Mouse (Mus musculus) heart, embryonic 11.5 days (tissue): ENCODE results near the gene Rtl9. TPM values are rescaled to one million over a fixed set of nuclear protein-coding genes. Genes with fewer than 3 reads are reported as not detected.

Experiments used
- ATAC-seq: fragments of 200-750 bp; cut with Nextera tagmentation; replicated peaks from 2 replicates; pipeline ENCODE4 v1.8.0; 2017; ENCODE audit warnings: moderate library complexity; ENCODE audit not compliant: insufficient number of reproducible peaks, low FRiP score, low TSS enrichment
- H3K27ac ChIP-seq: fragments of 300-500 bp; sonication (generic); 2 replicates; pipeline ENCODE4 v1.5.1; 2014; ENCODE audit warnings: mild to moderate bottlenecking, low read depth, low read length
- H3K27me3 ChIP-seq: fragments of 300-500 bp; sonication (generic); 2 replicates; pipeline ENCODE4 v1.6.1; 2014; ENCODE audit warnings: mild to moderate bottlenecking, low read length, mixed read lengths; ENCODE audit not compliant: control insufficient read depth, insufficient read depth
- H3K36me3 ChIP-seq: fragments of 300-500 bp; sonication (generic); 2 replicates; pipeline ENCODE4 v1.6.1; 2014; ENCODE audit warnings: mild to moderate bottlenecking, low read length, moderate library complexity, mixed read lengths; ENCODE audit not compliant: control insufficient read depth, insufficient read depth
- H3K4me1 ChIP-seq: fragments of 300-500 bp; sonication (generic); 2 replicates; pipeline ENCODE4 v1.6.1; 2014; ENCODE audit warnings: low read length; ENCODE audit not compliant: control insufficient read depth, insufficient read depth
- H3K4me2 ChIP-seq: fragments of 300-500 bp; sonication (generic); 2 replicates; pipeline ENCODE4 v1.6.1; 2014; ENCODE audit warnings: mild to moderate bottlenecking, moderate library complexity
- H3K4me3 ChIP-seq: fragments of 300-500 bp; sonication (generic); 2 replicates; pipeline ENCODE4 v1.5.1; 2014; ENCODE audit warnings: low read depth, low read length
- H3K9ac ChIP-seq: fragments of 300-500 bp; sonication (generic); 2 replicates; pipeline ENCODE4 v1.6.1; 2014; ENCODE audit warnings: mild to moderate bottlenecking, low read depth, low read length, moderate library complexity
- H3K9me3 ChIP-seq: fragments of 300-500 bp; sonication (generic); replicated peaks from 2 replicates; pipeline ENCODE4 v1.6.1; 2016; ENCODE audit warnings: low read length; ENCODE audit not compliant: control insufficient read depth
- WGBS: fragments of 180-500 bp; shearing (Covaris S2); extraction: QIAGEN DNeasy Blood & Tissue Kit; methylation state at CpG from one replicate; pipeline ENCODE4 v1.1.7; 2014; ENCODE audit not compliant: insufficient replicate concordance; 5-methylcytosine and 5-hydroxymethylcytosine counted together
- polyA plus RNA-seq: library from polyadenylated mRNA; unstranded; fragments of >200 nt; fragmentation: Nextera tagmentation; extraction: Ambion mirVana; gene quantifications from 2 replicates; pipeline ENCODE4 v1.2.1, GENCODE M21; 2014

Gene Rtl9
- polyA plus RNA-seq, 1 experiment from 2014 or later = 0.10 TPM

DNA sequence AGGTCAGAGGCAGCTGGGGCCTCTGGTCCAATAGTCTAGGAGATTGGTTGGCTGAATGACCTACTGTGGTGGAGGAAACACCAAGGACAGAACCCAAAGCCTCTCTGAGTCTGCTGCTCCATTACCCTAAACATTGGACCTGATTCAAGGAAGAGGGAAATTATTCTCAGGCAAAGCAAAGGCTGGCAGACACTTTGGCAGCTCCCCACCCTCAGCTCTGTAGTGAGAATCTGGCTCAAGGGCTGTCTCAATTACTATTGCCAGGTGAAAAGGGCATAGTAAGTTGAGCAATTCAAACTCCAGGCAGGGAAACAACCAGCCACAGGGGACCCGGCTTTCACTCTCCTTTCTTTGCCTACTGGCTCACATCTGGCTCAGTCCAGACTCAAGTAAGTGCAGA lies 6.5 kb downstream of the Rtl9 start:
- Histone ChIP-seq H3K27me3 (no peaks in the 10 kb centered on the region), H3K36me3 (no peaks in the 10 kb centered on the region), H3K4me2 (no peak overlapping the region), H3K9me3 (no peaks in the 10 kb centered on the region), H3K4me1 (no peaks in the 10 kb centered on the region), H3K27ac (no peak overlapping the region), H3K4me3 (no peak overlapping the region), H3K9ac (no peak overlapping the region)
- WGBS = 74% methylated on average over 1 of the region's 1 CpGs
- no peak for ATAC-seq

DNA sequence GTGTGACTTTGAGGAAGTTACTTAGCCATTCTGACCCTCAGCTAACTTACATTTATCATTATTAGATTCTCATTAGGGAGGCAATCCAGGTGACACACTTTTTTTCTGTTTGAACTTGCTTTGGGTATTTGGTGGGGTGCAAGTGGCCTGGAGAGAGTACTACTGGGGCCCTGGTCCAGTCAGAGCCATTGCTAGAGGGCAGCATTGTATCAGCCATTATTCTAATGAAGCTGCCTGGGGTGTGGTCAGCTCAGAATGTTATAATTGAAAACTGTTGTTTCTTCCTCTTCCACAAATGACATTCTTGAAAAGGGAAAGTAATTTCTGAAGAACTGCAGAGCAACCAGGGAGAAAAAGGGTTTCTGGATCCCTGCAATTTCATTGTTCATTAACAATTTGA lies 13.2 kb downstream of the Rtl9 start:
- Histone ChIP-seq H3K27ac (no peak overlapping the region), H3K4me2 (no peak overlapping the region), H3K36me3 (no peaks in the 10 kb centered on the region), H3K9me3 (no peaks in the 10 kb centered on the region), H3K27me3 (no peaks in the 10 kb centered on the region), H3K4me3 (no peak overlapping the region), H3K9ac (no peak overlapping the region), H3K4me1 (no peaks in the 10 kb centered on the region)
- ATAC-seq = no peak

Other genes starting within 250 kb of the Rtl9 start
- 19.8 and 22.2 TPM in 2 replicates for gene Ammecr1, start 132.9 kb upstream of the Rtl9 start, polyA plus RNA-seq